Mouse (Mus musculus): ENCODE results near the gene Slc5a3.

Slc5a3 gene

DNA sequence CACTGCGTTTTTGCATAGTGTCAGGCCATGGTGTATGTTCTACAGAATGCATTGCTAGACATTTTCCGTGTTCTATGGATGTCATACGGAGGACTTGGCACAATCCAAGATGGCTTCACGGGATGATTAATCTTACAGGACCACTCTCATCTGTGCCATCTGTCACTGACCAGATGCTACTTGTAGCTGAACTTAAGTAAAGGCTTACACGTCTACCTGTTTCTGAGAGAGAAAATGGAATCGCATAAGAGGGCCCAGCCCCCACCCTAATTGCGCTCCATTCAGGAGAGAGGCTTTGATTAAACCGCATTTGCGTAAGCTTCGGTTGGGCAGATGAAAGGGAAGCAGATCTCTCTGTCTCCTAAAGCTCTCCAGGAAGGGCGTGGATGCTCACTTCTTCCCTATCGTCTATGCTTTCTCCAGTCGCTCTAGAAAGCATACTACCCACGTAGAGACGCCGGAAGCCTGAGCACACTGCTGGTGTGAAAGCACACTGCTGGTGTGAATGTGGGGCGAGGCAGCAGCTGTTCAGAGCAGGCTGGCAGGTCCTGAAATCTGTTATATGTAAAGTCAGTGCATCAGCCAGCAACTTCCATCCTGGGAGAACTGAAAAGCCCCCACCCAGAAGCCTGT is 62.9 kb downstream of the Slc5a3 start:
- no peak for DNase-seq (ENCODE audit: low spot score in 2 of 2)

DNA sequence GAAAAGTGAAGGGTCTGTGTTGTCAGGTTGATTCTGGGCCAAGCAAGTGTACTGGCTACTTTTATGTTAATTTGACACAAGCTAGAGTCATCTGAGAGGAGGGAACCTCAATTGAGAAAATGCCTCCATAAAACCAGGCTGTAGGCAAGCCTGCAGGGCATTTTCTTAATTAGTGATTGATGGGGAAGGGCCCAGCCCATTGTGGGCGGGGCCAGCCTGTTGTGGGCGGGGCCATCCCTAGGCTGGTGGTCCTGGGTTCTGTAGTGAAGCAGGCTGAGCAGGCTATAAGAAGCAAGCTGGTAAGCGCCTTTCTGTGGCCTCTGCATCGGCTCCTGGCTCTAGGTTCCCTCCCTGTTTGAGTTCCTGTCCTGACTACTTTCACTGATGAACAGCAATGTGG is 69.1 kb downstream of the Slc5a3 start:
- no peak for DNase-seq (ENCODE audit: low spot score in 2 of 2)

DNA sequence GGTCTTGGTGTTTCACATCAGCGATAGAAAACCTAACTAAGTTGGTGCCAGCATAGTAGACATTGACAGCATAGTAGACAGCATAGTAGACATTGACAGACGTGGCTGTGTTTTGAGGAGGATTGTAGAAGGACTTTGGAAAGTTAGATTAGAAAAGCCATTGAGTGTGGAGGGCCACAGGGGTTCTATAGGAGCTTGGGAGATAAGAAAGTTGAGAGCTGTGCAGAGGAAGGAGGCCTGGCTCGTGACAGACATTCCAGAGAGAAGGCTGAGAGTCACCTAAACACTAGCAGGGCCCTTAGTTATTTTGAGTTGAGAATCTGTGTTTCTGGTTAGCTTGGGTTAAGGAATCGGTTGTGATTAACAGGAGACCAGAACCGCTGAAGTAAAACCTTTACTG is 69.5 kb downstream of the Slc5a3 start:
- DNase-seq (ENCODE audit: low spot score in 2 of 2), result no peak

DNA sequence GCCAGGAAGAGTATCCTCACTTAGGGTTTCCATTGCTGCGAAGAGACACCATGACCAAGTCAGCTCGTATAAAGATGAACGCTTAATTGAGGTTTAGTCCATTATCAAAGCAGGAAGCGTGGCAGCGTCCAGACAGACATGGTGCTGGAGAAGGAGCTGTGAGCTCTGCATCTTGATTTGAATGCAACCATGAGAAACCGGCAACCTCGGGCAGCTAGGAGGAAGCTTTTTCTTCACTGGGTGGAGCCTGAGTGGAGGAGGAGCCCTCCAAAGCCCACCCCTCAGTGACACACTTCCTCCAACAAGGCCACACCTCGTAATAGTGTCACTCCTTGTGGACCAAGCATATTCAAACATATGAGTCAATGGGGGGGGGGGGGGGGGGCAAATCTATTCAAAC is 71.7 kb downstream of the Slc5a3 start:
- no peak for DNase-seq (ENCODE audit: low spot score in 2 of 2)

DNA sequence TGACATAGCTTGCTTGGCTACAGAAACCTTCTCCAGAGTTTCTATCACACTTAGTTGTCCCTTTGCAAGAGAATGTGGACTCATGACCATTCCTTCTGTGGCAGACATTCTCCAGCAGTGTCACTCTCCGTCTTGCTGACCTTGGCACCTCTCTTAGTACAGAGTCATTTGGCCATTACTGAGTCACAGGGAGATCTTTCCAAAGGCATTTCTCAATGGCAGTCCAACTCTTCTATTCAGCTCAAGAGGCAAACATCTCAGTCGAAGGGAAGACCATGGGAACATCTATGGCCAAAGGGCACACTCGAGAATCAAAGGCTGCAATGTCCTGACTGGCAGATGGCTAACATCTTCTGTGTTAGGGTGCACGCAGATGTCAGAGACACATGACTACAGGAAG is 74.4 kb downstream of the Slc5a3 start:
- DNase-seq (ENCODE audit: low spot score in 2 of 2), result no peak

DNA sequence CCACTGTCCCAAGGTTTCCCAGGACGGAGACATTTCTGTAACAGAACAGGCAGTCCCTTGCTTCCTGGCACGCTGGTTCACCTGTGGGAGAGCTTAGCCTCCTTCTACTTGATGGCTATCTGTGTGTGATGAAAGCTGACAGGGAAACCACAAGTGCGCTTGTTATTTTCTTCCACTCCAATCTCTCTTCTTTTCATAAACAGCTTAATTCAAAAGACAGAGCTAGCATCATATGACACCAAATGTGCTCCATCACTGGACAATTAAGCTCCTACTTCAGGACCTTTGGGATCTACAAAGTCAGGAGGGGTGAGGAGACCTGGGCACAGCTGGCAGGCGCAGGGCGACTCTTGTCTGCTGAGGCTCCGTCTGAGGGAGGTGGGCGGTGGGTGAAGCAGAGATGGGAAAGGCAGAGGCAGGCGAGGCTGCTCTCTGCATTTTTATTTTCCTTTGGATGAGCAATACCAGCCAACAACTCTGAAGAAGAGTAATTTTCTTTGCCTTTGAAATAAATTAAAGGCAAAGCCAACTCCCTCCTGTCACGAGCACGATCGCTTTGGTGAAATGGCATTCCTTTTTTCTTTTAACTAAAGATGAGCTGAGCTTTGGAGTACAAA is 76.1 kb downstream of the Slc5a3 start:
- DNase-seq (ENCODE audit: low spot score in 2 of 2), result no peak

DNA sequence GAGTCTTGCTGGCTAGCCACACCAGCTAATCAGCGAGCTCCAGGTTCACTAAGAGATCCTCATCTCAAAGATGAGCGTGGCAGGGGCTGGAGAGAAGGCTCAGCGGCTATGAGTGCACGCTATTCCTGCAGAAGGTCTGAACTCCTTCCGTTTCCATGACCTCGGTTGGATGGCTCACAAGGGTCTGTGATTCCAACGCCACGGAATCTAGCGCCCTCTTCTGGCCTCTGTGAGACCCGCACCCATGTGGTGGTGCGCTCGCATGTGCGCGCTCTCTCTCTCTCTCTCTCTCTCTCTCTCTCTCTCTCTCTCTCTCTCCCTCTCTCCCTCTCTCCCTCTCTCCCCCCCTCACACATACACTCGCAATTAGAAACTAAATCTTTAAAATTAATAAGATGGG is 78.2 kb downstream of the Slc5a3 start:
- no peak for DNase-seq (ENCODE audit: low spot score in 2 of 2)
